Mouse (Mus musculus): ENCODE measurements around the gene Pih1d1. TPM values are rescaled to one million over a fixed set of nuclear protein-coding genes. Genes with fewer than 3 reads are reported as not detected.
A peak's percentile ranks its signal among the peaks of the same experiment; 100 is the strongest.
"Not testable (repeated sequence)": the region's sequence is repeated elsewhere in the genome, so short reads cannot be mapped to it uniquely, and the experiment has no call there.

Pih1d1 gene
- total RNA-seq, 2 experiments from 2014 or later, result 44.5 to 46.8 TPM

- no peak for DNase-seq
Observed at GRCm38 (mm10) chr7:45148534-45149098, 5.5 kb upstream of the Pih1d1 start.

- no peak for DNase-seq
Observed at GRCm38 (mm10) chr7:45149545-45149944, 4.6 kb upstream of the Pih1d1 start.

GRCm38 (mm10) chr7:45150321-45150720, 3.8 kb upstream of the Pih1d1 start:
- DNase-seq, result no peak

GRCm38 (mm10) chr7:45151303-45151702, 2.8 kb upstream of the Pih1d1 start:
- DNase-seq, result no peak

GRCm38 (mm10) chr7:45153052-45153451, 1.1 kb upstream of the Pih1d1 start:
- DNase-seq, result not testable (repeated sequence)

GRCm38 (mm10) chr7:45153586-45153985, 517 bp upstream of the Pih1d1 start:
- no peak for DNase-seq

GRCm38 (mm10) chr7:45154993-45155514, 951 bp downstream of the Pih1d1 start:
- no peak for DNase-seq

GRCm38 (mm10) chr7:45155590-45155989, 1.5 kb downstream of the Pih1d1 start:
- no peak for DNase-seq

GRCm38 (mm10) chr7:45156206-45156605, 2.1 kb downstream of the Pih1d1 start:
- no peak for DNase-seq

GRCm38 (mm10) chr7:45157459-45157858, 3.4 kb downstream of the Pih1d1 start:
- no peak for DNase-seq

- DNase-seq, result no peak
Observed at GRCm38 (mm10) chr7:45158991-45159390, 4.9 kb downstream of the Pih1d1 start.

GRCm38 (mm10) chr7:45160316-45160800, 6.3 kb downstream of the Pih1d1 start:
- no peak for DNase-seq

- DNase-seq, result no peak
Observed at GRCm38 (mm10) chr7:45160866-45161265, 6.8 kb downstream of the Pih1d1 start.

GRCm38 (mm10) chr7:45161612-45162473, 7.7 kb downstream of the Pih1d1 start:
- peak; percentile 95 to 96 for DNase-seq

GRCm38 (mm10) chr7:45162551-45162950, 8.4 kb downstream of the Pih1d1 start:
- no peak for DNase-seq

GRCm38 (mm10) chr7:45162996-45163615, 9.0 kb downstream of the Pih1d1 start:
- DNase-seq, result no peak

- peak; percentile 68 to 73 for DNase-seq
Observed at GRCm38 (mm10) chr7:45163735-45164490, 9.8 kb downstream of the Pih1d1 start, which contains the start of gene Slc17a7. Gene Slc17a7 (plus strand): TSS chr7:45163949.

GRCm38 (mm10) chr7:45164833-45165232, 10.7 kb downstream of the Pih1d1 start:
- no peak for DNase-seq

GRCm38 (mm10) chr7:45165701-45166100, 11.6 kb downstream of the Pih1d1 start:
- DNase-seq, result no peak

GRCm38 (mm10) chr7:45166950-45167401, 12.9 kb downstream of the Pih1d1 start:
- peak in 1 of 2 experiments; percentile 71 for DNase-seq

- peak in 1 of 2 experiments; percentile 72 for DNase-seq
Observed at GRCm38 (mm10) chr7:45167761-45168445, 13.8 kb downstream of the Pih1d1 start.
